Mouse (Mus musculus) hindbrain, postnatal 0 days (tissue): ENCODE data around the gene Wdfy2. TPM values are rescaled to one million over a fixed set of nuclear protein-coding genes. Genes with fewer than 3 reads are reported as not detected.

Experiments used
- ATAC-seq: fragments of 200-750 bp; cut with Nextera tagmentation; 2 replicates; pipeline ENCODE4 v1.8.0; 2017; ENCODE audit warnings: mild to moderate bottlenecking, moderate TSS enrichment, moderate library complexity
- DNase-seq: peaks from one replicate; pipeline ENCODE4 v3.0.0-alpha.2; 2015; ENCODE audit warnings: low spot score
- H3K27ac ChIP-seq: fragments of 300-500 bp; sonication (generic); 2 replicates; pipeline ENCODE4 v1.5.1; 2014; ENCODE audit warnings: mild to moderate bottlenecking
- H3K27me3 ChIP-seq: fragments of 300-500 bp; sonication (generic); 2 replicates; pipeline ENCODE4 v1.6.1; 2014; ENCODE audit warnings: low read length, mixed read lengths; ENCODE audit not compliant: insufficient read depth
- H3K36me3 ChIP-seq: fragments of 300-500 bp; sonication (generic); 2 replicates; pipeline ENCODE4 v1.6.1; 2014; ENCODE audit warnings: low read length, mixed read lengths; ENCODE audit not compliant: insufficient read depth
- H3K4me1 ChIP-seq: fragments of 300-500 bp; sonication (generic); 2 replicates; pipeline ENCODE4 v1.6.1; 2014; ENCODE audit warnings: antibody characterized with exemption, low read length, mixed read lengths; ENCODE audit not compliant: insufficient read depth
- H3K4me2 ChIP-seq: fragments of 300-500 bp; sonication (generic); 2 replicates; pipeline ENCODE4 v1.6.1; 2014; ENCODE audit warnings: low read depth, mild to moderate bottlenecking, low read length, moderate library complexity, mixed read lengths
- H3K4me3 ChIP-seq: fragments of 300-500 bp; sonication (generic); 2 replicates; pipeline ENCODE4 v1.5.1; 2014; ENCODE audit warnings: low read length
- H3K9ac ChIP-seq: fragments of 300-500 bp; sonication (generic); replicated peaks from 2 replicates; pipeline ENCODE4 v1.6.1; 2014; ENCODE audit warnings: mild to moderate bottlenecking, low read length, moderate library complexity, mixed read lengths
- H3K9me3 ChIP-seq: fragments of 300-500 bp; sonication (generic); 2 replicates; pipeline ENCODE4 v1.6.1; 2016; ENCODE audit warnings: low read length, mixed read lengths
- CTCF ChIP-seq: IDR thresholded peaks from 2 replicates; pipeline ENCODE4 v1.5.1; 2016; ENCODE audit warnings: antibody characterized with exemption, control low read depth, low read depth
- WGBS: fragments of 180-500 bp; shearing (Covaris S2); extraction: QIAGEN DNeasy Blood & Tissue Kit; methylation state at CpG from one replicate; pipeline ENCODE4 v1.1.7; 2014; 5-methylcytosine and 5-hydroxymethylcytosine counted together
- polyA plus RNA-seq: library from polyadenylated mRNA; unstranded; fragments of >200 nt; fragmentation: Nextera tagmentation; extraction: Ambion mirVana; gene quantifications from 2 replicates; pipeline ENCODE4 v1.2.1, GENCODE M21; 2015
- total RNA-seq: library from RNA; depleted of rRNA; stranded (reverse); fragments of >200 nt; gene quantifications from 2 replicates; pipeline ENCODE4 v1.2.3, GENCODE M21; 2014

Gene Wdfy2
- total and polyA plus RNA-seq, 2 experiments from 2014 or later, result 4.6 to 20.6 TPM

DNA sequence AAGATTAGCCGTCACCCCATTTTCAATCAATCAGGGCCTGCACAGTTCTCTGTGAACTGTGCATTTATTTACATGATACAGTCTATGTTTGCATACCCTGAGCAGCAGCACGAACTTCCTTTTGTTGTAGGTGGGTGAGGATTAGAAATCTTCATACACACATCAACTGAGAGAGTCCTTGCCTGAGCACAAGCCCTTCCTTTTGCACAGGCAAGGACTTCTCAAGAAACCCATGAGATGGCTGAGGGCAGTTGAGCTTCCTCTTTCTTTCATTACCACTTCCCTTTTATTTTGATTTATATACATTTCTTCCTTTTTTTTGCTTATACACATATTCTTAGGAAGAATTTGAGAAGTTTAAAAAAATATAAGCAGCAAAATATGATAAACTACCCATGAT lies 27.9 kb downstream of the Wdfy2 start:
- Histone ChIP-seq H3K27me3 (no peaks in the 10 kb centered on the region), H3K9ac (no peak overlapping the region), H3K4me3 (no peak overlapping the region), H3K27ac (no peak overlapping the region), H3K4me1 (no peaks in the 10 kb centered on the region), H3K9me3 (no peaks in the 10 kb centered on the region), H3K36me3 (no peaks in the 10 kb centered on the region), H3K4me2 (no peak overlapping the region)
- ATAC-seq (no peak), DNase-seq (no peak)
- 43% methylated on average over 2 of the region's 2 CpGs for WGBS
- TF ChIP-seq CTCF, result no peak

DNA sequence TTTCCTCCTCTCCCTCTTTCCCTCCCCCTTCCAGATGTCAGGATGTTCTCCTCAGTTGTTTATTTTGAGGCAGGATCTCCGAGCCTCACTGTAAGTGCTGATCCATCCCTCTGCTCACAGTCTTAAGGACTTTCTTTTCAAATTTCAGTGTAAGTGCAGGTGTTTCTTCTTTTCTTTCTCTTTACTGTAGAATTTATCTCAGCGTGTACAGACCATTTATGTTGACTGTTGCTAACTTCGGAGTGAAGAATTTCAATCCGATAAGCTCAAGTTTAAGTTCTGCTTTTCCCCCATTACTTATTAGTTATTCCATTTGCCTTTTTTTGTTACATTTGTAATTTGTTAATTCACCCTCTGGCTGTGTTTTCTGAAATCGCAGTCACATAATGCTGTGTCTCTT lies 29.6 kb downstream of the Wdfy2 start:
- no peak overlapping the region for H3K27ac ChIP-seq
- no peak overlapping the region for H3K4me2 ChIP-seq
- no peak overlapping the region for H3K4me3 ChIP-seq
- no peaks in the 10 kb centered on the region for H3K9me3 ChIP-seq
- DNase-seq (no peak), ATAC-seq (no peak)
- H3K9ac ChIP-seq, result no peak overlapping the region
- no peaks in the 10 kb centered on the region for H3K36me3 ChIP-seq
- no peak for TF ChIP-seq CTCF
- no peaks in the 10 kb centered on the region for H3K27me3 ChIP-seq
- WGBS, result 78% methylated on average over 5 of the region's 5 CpGs
- no peaks in the 10 kb centered on the region for H3K4me1 ChIP-seq

DNA sequence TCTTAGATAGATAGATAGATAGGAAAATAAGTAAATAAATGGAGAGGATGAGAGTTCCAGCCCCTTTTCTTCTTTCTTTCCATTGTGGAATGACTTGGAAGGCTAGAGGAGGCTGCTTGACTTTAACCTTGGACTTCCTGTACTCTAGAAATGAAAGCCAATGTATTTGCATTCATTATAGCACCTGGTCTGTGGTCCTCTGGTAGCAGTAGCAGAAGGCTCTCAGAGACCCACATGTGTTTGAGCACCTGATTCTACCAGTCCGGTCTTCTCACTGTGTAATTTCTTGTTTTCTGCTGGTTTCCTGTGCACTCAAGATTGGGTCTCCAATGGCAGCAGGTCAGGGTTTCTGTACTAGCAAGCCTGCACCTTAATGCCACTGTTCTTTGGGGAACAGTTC lies 30.1 kb downstream of the Wdfy2 start:
- no peaks in the 10 kb centered on the region for H3K27me3 ChIP-seq
- 89% methylated on average over 1 of the region's 1 CpGs for WGBS
- H3K4me2 ChIP-seq, result no peak overlapping the region
- no peaks in the 10 kb centered on the region for H3K9me3 ChIP-seq
- DNase-seq (no peak), ATAC-seq (no peak)
- no peaks in the 10 kb centered on the region for H3K4me1 ChIP-seq
- no peaks in the 10 kb centered on the region for H3K36me3 ChIP-seq
- H3K9ac ChIP-seq, result no peak overlapping the region
- no peak overlapping the region; the same call in 1 of the 2 replicates for H3K27ac ChIP-seq
- H3K4me3 ChIP-seq, result no peak overlapping the region
- TF ChIP-seq CTCF, result no peak

DNA sequence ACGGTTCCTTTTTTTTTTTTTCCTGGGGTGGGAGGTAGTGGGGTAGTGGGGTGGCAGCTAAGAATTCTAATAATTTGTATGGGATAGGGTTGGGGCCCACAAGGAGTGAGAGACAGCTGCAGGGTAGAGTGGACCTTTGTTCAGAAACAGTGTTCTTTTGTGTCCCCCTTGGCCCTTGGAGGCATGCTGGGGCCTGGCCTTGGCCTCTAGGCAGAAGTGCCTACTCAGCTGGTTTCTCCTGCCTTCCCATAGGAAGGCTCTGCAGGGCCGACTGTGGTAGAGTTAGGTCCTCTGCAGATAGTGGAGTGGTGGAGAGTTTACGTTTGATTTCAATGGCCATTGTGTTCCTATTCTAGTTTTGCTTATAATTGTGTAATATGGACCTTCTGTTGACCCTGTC lies 30.8 kb downstream of the Wdfy2 start:
- Histone ChIP-seq H3K27ac (no peak overlapping the region), H3K36me3 (no peaks in the 10 kb centered on the region), H3K9me3 (no peaks in the 10 kb centered on the region), H3K4me3 (no peak overlapping the region), H3K9ac (no peak overlapping the region), H3K4me1 (no peaks in the 10 kb centered on the region), H3K27me3 (no peaks in the 10 kb centered on the region), H3K4me2 (no peak overlapping the region)
- DNase-seq (no peak), ATAC-seq (no peak)
- 45% methylated on average over 3 of the region's 3 CpGs for WGBS
- no peak for TF ChIP-seq CTCF

DNA sequence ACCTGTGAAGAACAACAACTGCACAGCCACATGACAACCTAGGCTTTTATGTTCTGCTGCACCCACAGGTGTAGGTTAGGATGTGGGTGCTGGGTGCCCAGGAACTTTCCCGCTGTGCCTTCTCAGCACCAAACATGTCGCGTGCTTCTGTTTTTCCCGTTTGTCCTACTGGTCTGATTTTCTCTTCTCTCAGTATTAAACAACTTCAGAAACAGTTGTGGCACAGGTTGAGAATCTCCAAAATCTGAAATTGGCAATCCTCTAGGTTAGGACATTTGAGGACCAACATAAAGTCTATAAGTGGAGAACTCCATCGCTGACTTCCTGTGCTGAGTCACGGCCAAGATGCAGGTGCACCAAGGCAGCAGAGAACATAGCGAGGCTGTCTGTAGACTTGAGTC lies 32.8 kb downstream of the Wdfy2 start:
- Histone ChIP-seq H3K9me3 (no peaks in the 10 kb centered on the region), H3K9ac (no peak overlapping the region), H3K4me3 (no peak overlapping the region), H3K27ac (no peak overlapping the region), H3K36me3 (no peaks in the 10 kb centered on the region), H3K27me3 (no peaks in the 10 kb centered on the region), H3K4me1 (no peaks in the 10 kb centered on the region), H3K4me2 (no peak overlapping the region)
- DNase-seq (no peak), ATAC-seq (no peak)
- over 99% methylated on average over 7 of the region's 7 CpGs for WGBS
- no peak for TF ChIP-seq CTCF

DNA sequence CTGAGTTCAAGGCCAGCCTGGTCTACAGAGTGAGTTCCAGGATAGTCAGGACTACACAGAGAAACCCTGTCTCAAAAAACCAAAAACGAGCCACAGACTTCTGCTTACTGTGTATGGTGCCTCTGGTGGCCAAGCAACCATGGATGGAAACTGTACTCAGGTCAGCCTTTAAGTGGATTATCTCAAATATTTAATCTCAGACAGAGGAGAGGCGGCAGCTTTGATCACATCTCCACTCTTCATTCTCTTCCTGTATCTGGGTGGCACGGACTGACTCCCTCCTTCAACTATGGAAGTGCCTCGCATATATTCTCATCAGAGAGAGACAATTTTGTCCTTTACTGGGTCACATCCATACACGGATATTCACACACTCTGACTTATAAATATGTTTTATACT lies 34.0 kb downstream of the Wdfy2 start:
- H3K27ac ChIP-seq, result no peak overlapping the region
- H3K4me3 ChIP-seq, result no peak overlapping the region
- H3K27me3 ChIP-seq, result no peaks in the 10 kb centered on the region
- TF ChIP-seq CTCF, result no peak
- H3K4me1 ChIP-seq, result no peaks in the 10 kb centered on the region
- ATAC-seq, result no peak
- DNase-seq, result no peak
- 93% methylated on average over 5 of the region's 5 CpGs for WGBS
- H3K4me2 ChIP-seq, result no peak overlapping the region
- no peaks in the 10 kb centered on the region for H3K9me3 ChIP-seq
- no peak overlapping the region for H3K9ac ChIP-seq
- H3K36me3 ChIP-seq, result no peaks in the 10 kb centered on the region

DNA sequence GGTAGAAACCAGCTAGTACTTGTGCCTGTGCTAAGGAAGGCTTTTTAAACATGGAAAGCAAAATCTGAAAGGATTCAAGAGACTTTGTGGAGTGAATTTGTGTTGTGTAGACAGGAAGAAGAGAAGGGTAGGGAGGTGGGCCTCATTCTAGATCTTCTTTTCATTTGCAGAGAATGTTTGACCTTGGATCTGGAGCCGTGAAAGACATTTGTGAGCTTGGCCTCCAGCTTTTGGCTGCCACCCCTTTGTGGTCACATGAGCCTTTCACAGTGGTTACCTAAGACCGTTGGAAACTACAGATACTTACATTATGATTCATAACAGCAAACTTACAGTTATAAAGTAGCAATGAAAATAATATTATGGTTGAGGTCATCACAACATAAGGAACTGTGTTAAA lies 34.5 kb downstream of the Wdfy2 start:
- H3K27me3 ChIP-seq, result no peaks in the 10 kb centered on the region
- H3K4me3 ChIP-seq, result no peak overlapping the region
- H3K9me3 ChIP-seq, result no peaks in the 10 kb centered on the region
- H3K36me3 ChIP-seq, result no peaks in the 10 kb centered on the region
- WGBS, result 75% methylated on average over 2 of the region's 2 CpGs
- DNase-seq (no peak), ATAC-seq (no peak)
- H3K4me2 ChIP-seq, result no peak overlapping the region
- H3K27ac ChIP-seq, result no peak overlapping the region
- H3K4me1 ChIP-seq, result no peaks in the 10 kb centered on the region
- no peak overlapping the region for H3K9ac ChIP-seq
- TF ChIP-seq CTCF, result no peak
